Mouse (Mus musculus): ENCODE results near the gene Gm12845.
"Not testable (repeated sequence)": the region's sequence is repeated elsewhere in the genome, so short reads cannot be mapped to it uniquely, and the experiment has no call there.

Gene Gm12845

DNA sequence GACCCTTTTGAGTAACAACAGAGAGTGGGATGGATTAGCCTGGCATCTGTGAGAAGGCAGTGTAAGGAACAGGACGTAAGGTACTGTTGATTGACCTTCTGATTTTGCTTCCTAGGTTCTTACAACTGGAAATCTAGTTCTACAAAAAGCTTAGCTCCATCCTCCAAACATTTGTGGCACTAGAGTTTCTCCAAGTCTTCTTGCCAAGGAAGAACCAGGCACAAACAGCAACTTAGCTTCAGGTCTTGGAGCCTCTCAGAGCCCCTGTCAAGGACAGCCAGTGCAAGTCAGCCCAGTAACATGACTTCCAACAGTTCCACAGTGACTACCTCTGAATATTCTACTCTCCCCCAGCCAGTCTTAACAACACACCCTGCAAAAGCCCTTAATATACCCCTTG is at the start of gene Gm12845:
Gm12845 (plus strand) TSS at position 301 of the 400 bp plus-strand sequence.
- no peak for DNase-seq (ENCODE audit: low spot score)

DNA sequence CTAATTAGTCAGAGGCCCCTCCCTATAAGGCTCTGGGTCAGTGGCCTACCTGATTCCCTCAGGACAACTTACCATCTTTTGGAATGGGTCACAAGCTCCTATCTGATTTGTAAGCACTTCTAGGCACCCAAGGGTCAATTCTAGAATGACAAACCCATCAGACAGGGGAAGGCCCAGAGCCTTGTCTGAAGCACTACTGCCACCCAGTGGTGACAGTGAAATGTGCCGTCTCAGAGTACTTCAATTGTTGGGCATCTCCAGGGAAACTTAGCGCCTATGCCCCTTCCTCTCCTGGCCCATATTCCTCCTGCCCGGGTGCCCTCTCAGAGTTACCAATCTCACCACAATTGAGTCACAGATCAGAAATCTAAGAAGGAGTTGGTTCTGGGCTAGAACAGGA is 47.3 kb upstream of the Gm12845 start:
- peak; percentile 71 for DNase-seq (ENCODE audit: low spot score)

DNA sequence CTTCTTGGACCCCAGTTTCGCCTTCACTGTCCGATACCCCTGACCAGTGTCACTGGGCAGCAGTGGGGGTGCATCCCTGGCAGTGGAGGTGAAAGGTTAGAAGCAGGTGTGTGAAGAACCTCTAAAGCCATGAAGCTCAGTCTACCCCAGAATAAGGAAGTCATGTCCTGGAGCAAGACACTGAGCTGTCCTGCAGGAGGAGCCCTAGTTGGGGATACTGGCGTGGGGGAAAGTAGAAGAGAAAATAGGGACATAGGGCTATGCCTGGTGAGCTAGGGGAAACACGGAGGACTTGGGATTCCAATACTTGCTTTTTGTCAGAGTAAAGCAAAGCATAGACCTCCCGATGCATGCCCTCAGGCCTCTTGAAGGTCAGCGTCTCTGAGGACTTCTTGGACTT is 43.2 kb upstream of the Gm12845 start:
- DNase-seq (ENCODE audit: low spot score) = no peak

DNA sequence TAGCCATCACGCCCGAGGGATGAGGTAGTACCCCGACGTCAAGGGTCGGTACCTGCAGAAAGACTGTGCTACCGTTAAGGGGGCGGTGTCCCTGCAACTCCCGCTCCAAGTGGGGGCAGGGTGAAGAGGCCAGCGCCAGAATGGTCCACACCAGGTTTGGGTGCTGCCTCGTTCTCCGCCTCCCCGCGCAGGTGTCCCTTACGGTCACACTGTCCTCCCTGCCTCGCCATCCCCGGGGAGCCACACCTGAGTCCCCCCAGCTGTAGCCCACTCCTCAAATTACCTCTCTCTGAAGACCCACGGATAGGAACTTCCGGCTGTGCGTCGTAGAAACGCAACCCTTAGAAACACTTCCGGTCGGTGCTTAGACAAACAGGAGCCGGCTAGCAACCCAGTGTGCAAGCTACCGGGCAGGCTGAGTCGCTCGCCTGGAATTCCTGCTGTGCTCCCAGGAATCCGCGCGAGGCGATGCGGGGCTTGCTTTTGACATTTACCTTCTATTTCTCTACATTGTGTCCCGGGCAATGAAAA is 42.2 kb upstream of the Gm12845 start, which contains the start of gene Dmap1:
Dmap1 (minus strand) TSS at position 343 of the 531 bp plus-strand sequence.
- peak; percentile 69 for DNase-seq (ENCODE audit: low spot score)

DNA sequence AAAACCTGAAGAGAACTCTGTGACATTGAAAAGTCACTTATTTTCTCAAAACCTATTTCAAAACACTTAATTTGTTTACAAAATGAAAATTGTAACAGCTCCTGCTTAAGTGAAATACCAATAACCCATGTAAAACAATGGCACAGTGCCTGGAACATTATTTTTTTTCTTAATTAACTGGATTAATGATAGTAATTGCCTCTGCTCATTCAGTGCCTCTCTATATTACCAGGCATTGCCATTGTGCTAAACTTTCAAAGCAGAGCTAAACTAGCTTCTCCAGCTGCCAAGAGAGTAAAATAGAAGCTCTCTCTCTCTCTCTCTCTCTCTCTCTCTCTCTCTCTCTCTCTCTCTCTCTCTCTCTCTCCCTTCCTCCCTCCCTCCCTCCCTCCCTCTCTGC is 41.7 kb upstream of the Gm12845 start:
- DNase-seq (ENCODE audit: low spot score) = no peak

DNA sequence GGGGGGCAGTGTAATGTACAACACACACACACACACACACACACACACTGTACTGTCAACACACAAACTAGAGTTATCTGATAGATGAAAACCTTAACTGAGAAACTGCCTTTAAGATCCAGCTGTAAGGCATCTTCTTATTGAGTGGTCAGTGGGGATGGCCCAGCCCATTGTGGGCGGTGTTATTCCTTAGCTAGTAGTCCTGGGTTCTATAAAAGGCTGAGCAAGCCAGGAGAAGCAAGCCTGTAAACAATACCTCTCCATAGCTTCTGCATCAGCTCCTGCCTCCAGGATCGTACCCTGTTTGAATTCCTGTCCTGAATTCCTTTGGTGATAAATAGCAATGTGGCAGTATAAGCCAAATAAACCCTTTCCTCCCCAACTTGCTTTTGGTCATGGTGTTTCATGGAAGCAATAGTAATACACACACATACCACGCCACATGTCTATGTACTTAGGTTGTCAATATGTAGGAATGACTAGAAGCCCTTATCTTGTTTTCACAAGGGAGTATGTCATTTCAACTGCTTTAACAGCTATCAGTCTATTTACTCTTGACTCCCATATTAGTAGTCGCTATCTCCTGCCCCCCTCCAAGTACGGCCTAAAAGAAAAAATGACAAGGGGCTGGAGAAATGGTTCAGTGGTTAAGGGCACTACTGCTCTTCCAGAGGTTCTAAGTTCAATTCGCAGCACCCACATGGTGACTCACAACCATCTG is 41.0 kb upstream of the Gm12845 start:
- DNase-seq (ENCODE audit: low spot score) = no peak

DNA sequence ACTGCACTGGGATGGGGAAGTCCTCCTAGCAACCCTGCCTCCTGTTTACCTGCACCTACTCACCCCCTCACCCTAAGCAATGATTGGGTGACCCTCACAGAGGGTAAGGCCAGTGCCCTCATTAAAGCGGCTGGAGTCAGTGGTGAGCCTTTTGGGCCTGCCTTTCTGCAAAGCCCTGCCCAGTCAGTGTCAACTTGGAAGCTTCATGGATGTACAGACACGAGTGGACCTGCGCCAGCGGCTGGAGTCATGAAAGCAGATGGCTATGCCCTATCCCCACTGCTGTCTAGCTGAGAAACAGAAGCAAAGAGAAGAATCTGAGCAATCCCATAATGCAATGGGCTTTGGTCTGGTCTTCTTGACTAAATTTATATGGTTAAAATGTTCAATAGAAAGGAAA is 37.9 kb upstream of the Gm12845 start:
- no peak for DNase-seq (ENCODE audit: low spot score)

DNA sequence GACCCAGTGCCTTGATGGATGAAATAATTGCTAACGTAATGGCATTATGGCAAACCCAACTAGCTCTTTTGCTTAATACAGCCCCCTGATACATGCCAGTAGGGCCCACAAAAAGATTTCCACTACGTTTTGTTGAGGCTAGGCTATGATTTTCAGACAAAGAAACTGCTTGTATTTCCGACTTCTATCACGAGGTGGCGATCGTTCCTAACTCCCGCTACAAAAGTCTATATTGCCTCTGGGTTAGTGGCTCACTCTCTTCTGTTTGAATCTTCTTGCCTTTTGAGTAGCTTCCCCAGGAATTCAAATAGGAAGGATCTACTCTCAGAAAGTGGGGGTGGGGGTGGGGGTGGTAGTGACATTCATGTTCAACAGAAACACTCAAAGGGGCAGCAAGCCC is 18.9 kb upstream of the Gm12845 start:
- DNase-seq (ENCODE audit: low spot score) = peak; percentile 54

DNA sequence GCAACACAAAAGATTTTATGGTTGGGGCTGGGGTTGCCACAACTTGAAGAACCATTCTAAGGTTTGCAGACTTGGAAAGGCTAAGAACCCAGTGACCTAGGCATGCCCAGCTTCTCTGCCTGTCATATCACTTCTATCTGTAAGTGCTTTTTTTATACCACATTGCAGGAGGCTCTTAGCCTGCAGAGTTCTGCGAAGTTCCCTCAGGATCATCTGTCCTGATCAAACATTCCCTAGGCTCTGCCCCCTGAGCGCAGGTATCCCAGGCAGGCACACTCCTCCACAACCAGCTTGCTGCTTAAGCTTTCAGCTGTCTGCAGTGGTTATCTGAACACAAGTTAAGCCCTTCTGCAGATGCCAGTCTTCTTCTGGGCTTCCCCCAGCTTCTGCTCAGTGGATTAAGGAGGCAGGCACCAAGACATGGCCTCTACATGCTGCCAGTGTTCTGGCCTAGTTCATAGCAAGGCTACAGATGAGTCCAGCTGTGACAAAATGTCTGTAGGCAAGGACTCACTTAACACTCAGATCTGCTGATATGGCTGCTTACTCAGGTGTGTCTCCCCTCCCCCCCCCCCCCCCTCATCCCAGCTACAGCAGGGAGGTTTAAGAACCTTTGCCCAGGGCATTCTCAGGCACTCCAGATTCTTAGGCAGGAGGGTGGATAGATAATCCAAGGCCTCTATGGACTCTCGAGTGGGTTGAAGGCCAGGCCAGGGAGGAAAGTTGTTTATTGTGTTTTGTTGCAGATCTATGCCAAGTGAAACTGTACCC is 15.2 kb upstream of the Gm12845 start:
- DNase-seq (ENCODE audit: low spot score) = no peak

DNA sequence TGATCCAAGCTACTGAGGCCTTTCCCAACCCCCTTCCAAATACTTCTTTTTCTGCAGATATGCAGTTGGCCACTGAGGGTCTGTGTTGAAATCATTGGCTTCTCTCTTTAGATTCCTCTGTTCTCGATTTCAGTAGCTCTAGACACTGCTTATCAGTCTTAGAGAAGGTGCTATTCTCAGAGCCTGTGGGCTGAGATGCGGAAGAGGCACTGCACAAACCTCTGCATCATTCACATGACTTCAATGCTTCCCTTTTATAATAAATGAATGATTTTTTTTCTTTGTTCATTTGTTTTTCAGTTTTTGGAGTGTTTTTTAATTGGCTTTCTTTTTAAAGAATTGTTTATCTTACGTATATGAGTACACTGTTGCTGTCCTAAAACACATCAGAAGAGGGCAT is 11.9 kb upstream of the Gm12845 start:
- DNase-seq (ENCODE audit: low spot score) = no peak

DNA sequence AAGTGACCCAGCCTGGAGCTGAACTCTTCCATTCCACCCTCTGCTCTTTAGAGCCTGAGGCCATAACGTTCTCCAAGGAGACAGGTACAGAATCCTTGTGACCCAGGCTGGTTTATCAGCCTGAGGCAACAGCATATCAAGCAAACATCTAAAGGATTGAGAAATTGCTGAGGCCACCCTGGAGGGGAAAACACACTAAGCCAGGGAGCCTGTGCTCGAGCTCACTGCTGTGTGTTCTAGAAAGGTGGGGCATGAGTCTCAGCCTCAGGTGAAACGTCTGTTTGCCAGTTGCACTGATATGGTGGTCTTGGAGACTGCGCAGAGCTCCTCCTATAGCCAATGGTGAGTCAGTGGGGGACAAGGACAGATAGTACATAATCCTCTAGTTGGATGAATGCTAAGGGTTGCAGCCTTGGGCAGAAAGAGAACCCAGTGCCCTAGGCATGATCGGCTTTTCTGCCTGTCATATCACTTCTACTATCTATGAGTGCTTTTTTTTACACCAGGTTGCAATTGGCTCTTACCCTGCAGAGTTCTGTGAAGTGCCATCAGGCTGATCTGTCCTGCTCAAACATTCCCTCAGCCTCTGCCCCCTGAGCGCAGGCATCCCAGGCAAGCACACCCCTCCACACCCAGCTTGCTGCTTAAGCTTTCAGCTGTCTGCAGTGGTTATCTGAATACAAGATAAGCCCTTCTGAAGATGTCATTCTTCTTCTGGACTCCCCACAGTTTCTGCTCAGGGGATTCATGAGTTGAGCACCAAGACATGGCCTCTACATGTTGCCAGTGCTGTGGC is 10.7 kb upstream of the Gm12845 start:
- DNase-seq (ENCODE audit: low spot score) = no peak

DNA sequence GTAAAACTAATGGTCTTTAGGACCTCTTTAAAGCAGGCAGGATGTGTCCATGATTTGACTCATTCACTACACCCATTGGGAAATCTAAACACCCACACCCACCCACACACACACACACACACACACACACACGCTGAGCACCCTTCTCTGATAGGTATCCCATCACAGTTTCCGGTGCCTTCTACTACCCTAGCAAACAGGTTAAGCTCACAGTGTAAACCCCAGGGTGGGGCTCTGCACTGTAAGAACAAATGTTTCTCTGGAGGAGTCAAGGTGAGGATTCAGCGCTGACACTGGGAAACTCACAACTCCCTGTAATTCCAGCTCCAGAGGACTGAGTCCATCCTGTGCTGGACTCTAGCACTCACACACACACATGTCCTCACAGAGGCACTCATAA is 7.7 kb downstream of the Gm12845 start:
- DNase-seq (ENCODE audit: low spot score) = no peak

DNA sequence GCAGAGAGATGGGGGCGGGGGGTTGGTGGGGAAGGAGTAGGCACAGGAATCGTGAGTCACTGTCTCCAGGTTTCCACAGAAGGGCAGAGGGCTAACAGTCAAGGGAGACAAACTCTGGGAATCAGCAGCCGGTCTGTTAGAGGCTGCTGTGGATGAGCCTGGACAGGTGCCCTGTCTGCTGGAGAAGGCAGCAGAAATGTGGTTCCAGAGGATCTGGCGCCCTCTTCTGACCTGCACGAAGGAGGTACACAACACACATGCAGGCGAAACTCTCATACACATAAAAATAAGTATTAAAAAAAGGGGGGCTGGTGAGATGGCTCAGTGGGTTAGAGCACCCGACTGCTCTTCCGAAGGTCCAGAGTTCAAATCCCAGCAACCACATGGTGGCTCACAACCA is 13.3 kb downstream of the Gm12845 start:
- peak; percentile 12 for DNase-seq (ENCODE audit: low spot score)

DNA sequence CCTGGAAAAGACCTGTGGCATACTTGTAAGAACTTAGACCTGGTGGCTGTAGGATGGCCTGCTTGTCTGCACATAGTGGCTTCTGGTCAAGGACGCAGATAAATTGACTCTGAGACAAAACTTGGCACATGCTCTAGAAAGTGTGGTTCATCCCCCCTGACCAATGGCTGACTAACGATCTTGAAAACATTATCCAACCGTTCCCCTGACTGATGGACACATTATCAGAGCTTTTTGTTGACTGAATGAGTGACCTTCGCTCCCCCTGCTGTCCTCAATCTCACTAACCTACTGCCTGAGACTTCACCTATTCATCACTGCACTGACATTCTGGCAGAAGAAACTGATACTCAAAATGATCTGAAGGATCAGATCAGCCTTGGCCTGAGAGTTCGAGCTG is 28.3 kb downstream of the Gm12845 start:
- DNase-seq (ENCODE audit: low spot score) = not testable (repeated sequence)

DNA sequence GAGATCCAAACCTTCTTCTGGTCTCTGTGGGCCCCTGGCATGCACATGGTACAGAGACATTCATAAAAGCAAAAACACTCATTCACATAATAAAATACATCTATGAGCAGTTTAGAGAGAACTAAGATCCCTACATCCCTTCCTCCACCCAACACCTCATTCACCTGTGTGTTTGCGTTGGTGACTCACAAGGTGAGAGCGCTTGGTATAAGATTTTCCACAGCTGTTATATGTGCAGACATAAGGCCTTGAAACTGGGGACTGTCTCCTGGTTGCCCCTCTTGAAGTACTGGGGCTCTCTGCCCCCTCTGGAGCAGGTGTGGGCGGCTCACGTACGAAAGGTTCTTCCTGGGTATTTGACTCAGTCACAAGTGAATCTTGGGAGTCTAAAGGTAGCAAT is 35.9 kb downstream of the Gm12845 start:
- no peak for DNase-seq (ENCODE audit: low spot score)

DNA sequence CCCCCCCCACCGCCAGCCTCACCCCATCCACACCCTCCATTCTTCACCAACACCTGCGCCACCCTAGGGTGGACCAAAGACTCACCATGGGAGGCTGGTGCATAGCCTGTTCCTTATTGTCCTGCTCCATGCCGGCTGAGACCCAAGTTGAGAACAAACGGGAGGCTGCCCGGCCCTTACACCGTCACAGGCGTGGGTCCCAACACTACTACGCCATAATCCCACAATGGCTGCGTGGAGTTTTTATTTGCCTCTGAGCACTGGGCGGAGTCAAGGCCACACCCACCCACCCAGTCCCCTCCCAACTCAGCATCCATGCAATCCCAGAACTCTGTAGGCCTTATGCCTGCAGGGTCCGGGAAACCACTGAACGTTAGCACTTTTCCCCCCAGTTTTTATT is 41.2 kb downstream of the Gm12845 start, which contains the start of gene Klf17:
Klf17 (minus strand) TSS at position 233 of the 400 bp plus-strand sequence.
- DNase-seq (ENCODE audit: low spot score) = no peak

DNA sequence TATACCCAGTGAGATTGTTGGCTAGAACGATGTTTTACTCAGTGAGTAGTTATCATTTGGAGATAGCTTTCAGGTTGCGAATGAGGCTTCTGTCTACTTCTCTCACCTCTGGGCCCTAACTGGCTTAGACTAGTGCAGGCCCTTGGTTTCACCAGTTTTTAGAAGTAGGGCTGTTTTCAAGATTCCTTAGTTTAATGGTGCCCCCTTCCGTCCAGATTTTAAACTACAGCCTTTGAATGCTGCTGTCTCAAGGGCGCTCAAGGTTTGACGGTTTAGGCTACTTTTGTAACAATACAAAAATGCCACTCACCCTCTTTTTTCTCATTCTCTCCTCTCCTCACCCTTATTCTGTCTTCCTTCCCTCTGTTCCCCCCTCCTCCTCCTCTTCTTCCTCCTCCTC is 46.7 kb downstream of the Gm12845 start:
- peak; percentile 62 for DNase-seq (ENCODE audit: low spot score)

DNA sequence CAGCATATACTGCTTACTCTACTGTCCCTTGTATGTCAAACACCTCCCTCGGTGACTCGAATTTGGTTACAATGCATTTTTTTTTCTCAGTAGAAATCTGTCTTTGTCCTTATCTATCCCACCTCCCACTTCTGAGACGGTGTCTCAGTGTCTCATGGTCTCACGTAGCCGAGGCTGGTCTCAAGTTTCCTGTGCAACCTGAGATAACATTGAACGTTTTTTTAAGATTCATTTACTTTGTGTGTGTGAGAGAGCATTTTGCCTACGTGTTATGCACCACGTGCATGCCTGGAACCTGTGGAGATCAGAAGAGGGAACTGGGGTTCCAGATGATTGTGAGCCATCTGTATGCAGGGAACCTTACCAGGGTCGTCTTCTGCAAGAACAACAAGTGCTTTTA is 48.7 kb downstream of the Gm12845 start:
- DNase-seq (ENCODE audit: low spot score) = no peak

Measured in urinary bladder, postnatal 25 days (tissue).